Mouse (Mus musculus) brain, embryonic 14.5 days (tissue): ENCODE results near the gene Sort1.

Source experiments
- CTCF ChIP-seq: fragments of 200-500 bp; IDR thresholded peaks from 2 replicates; pipeline ENCODE4 v1.5.1; 2012; ENCODE audit warnings: inconsistent platforms, mild to moderate bottlenecking, moderate library complexity, borderline replicate concordance; ENCODE audit not compliant: insufficient read depth, insufficient read length; ENCODE audit errors: extremely low read depth
- POLR2A ChIP-seq: fragments of 200-500 bp; IDR thresholded peaks from 2 replicates; pipeline ENCODE4 v1.6.1; 2012; ENCODE audit warnings: mild to moderate bottlenecking, inconsistent platforms, borderline replicate concordance; ENCODE audit not compliant: poor library complexity, insufficient read depth, insufficient read length, severe bottlenecking; ENCODE audit errors: extremely low read depth

DNA sequence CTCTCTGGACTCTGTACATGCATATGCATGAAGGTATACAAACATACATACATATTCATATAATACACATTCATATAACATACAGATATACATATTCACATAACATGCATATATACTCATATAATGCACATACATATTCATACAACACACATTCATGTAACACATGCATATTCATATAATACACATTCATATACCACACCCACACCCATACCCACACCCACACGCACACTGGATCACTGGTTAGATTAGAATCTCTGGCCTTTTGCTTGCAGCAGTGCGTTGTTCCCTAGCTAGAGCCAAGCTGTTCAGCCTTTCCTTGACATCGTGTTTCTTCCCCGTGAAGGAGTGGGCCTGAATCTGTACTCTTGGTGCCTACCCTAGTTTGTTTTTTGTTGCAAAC lies 20.9 kb downstream of the Sort1 start:
- no peak for TF ChIP-seq CTCF
- TF ChIP-seq POLR2A: no peak
